Mouse (Mus musculus) urinary bladder, postnatal 4 days (tissue): ENCODE results near the gene Spast.
"Not testable (repeated sequence)": the region's sequence is repeated elsewhere in the genome, so short reads cannot be mapped to it uniquely, and the experiment has no call there.

ENCODE experiments used
- DNase-seq, 2 experiments: peaks; one replicate each; pipeline ENCODE4 v3.0.0; 2021 to 2022; ENCODE audit warnings: low spot score in 2 of 2

The Spast gene

DNA sequence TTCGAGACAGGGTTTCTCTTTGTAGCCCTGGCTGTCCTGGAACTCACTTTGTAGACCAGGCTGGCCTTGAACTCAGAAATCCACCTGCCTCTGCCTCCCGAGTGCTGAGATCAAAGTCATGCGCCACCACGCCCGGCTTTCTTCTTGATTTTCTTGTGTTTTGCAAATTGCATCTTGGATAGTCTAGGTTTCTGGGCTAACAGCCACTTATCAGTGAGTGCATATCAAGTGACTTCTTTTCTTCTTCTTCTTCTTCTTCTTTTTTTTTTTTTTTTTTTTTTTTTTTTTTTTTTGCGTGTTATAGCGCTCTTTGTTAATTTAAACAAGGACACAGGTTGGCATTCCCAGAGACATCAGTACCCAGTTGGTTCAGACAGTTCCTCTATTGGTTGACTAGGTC lies 11.6 kb upstream of the Spast start:
- not testable (repeated sequence) for DNase-seq

DNA sequence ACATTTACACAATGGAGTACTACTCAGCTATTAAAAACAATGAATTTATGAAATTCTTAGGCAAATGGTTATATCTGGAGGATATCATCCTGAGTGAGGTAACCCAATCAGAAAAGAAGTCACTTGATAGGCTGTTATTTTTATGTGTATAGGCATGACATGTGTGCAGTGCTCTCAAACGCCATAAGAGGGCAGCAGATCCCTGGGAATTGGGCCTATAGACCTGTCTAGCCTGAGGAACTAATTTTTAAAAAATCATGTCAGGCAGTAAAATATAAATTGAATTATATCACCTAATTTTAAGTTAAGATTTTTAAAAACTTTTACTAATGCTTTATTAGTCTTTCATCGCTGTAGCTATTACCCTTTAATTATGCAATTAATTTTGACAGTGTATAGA lies 10.6 kb upstream of the Spast start:
- peak in 1 of 2 experiments; percentile 67 for DNase-seq

DNA sequence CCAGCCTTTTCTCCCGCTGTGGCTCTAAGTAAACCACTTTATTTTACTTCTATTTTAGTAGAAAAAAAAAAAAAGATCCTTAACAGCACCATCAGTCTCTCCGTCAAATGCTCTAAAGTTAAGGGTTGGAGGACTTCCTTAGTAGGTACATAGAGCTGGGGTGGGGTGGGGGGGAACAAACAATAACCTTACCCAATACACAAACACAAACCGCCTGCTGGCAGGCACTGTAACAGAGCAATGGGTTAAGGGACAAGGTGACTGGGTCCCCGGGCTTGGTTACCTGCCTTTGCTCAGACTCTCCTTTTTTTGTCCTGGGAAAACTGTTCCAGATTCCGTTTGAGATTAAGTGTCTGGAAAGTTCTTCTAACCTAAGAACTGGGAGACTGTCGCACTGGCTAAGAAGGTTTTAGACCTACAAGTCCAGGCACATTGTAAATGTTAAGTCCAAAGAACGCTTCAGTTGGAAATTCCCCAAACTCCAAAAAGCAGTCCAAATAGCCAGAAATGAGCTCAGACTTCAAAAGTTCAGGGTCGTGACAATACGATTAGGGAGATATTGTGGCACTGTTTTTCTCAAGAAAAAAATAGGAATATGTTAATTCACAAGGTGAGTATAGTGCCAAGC lies 7.6 kb upstream of the Spast start:
- no peak for DNase-seq

DNA sequence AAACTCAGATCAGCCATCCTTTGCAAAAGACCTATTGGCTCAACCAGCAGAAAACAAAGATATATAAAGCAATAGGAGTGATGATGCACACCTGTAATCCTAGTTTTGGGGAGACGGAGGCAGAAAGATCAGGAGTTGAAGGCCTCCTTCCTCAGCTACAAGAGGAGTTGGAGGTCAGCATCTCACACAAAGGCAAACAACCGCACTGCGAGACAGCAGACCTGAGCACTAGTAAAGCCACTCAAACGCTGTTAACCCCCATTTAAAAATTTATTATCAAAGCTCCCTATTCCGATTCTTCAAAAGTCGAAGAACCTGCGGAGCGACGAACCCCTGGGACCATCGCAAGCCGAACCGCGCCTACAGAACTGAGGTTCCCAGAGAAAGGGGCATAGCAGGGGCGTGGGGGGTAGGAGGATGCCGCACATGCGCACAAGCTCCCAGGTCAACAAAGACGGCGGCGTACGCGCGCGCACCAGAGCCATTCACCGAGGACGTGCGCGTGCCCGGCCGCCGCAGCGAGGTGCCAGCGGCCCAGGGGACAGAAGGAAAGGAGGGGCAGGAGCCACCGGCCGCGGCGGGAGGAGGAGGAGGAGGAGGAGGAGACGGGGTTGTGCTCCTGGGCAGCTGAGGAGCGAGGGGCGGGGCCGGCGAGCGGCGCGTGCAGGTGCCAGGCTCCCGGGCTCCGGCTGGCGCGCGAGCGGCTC lies 409 bp upstream of the Spast start:
- DNase-seq, result peak; percentile 89 to 93

DNA sequence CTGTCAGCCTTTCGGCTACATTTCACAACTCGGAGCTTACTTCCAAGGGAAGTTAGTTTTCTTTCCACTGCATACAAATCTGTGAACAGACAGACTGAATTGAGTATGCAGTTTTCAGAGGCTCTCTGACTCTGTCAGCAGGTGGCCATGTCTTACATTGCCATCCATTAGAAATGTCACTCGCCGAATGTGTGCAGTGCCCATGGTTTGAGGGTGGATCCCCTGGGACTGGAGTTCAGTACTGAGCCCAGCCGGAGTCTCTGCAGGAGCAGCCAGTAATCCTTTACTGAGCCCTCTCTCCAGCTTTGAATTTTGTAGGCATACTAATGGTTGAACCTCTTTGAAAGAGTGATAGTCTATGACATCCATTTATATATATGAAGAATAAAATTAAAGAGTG lies 2.4 kb downstream of the Spast start:
- DNase-seq, result no peak

DNA sequence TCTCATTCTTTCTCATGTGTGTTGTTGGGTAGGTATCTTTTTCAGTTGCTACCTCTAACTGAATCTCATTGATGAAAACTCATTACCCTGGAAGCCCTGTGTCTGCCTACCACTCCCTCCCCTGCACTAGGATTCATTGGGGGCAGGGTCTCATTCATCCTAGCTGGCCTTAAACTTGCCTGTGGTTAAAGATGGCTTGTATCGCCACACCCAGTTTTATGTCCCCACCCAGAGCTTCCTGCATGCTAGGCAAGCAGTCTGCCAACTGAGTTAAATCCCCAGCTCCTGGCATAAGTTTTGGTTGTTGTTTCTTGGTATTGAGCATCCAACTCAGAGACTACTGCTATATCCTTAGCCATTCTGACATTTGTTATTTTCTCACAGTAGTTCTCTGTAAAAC lies 24.8 kb downstream of the Spast start:
- no peak for DNase-seq

DNA sequence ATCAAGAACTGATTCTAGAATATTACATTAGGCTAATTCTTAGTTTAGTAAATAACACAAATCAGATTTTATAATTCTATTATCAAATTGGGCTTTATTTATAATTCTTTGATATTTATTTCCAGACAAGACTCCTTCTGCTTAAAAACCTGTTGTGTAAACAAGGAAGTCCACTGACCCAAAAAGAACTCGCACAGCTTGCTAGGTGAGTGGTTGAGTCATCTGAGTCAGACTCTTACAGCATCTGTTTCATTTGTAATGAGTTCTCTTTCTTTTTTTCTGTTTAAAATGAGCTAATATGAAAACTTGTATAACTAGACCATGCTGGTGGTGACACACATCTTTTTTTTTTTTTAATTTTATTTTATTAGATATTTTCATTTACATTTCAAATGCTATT lies 38.1 kb downstream of the Spast start:
- no peak for DNase-seq

DNA sequence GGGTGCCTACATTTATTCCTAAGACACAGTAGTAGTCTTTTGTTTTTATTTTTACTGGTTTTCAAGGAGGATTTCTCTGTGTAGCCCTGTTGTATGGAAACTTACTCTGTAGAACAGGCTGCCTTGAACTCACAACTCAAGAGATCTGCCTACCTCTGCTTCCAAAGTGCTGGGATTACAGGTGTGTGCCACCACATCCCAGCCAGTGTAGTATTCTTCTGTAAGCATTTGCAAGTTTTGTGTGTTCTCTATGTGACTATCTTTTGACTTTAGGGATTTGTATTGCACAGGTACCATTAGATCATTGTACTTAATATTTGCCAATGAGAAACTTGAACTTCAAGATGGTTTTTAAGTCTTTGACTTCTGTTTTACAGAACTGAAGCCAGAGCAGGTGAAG lies 47.9 kb downstream of the Spast start:
- no peak for DNase-seq

DNA sequence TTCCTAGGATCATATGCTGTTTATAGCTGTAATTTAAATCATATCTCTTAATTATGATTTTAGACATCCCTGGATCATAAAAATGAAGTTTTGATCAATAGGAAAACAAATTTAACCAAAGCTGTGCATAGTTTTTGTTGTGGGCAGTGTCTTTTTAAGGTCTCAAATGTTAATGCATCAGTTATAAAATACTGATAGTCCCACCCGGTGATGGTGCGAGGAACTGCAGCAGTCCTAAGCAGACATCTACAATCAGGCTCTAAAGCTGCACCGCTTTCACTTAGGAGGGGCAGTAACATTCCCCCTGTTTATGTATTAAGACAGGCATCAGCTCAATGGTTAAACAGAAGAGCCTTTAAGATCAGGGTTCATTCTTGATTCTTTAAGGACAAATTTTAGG lies 51.1 kb downstream of the Spast start:
- no peak for DNase-seq

DNA sequence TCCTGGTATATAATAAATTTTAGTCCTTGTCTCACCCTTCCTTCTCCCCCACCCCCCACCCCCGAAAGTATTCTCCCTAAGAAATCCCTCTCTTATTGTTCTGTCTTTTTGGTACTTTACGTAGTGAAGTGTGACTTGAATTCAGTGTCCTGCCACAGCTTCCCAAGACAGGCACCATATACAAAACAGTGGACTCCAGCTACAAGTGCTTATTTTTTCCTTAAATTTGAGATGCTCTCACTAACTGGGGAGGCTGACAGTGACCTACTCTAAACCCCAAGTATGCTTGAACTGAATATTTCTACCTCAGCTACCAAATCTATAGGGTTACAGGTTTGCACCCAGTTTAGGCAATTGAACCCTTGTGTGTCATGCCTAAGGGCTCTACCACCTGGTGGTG lies 55.6 kb downstream of the Spast start:
- no peak for DNase-seq

DNA sequence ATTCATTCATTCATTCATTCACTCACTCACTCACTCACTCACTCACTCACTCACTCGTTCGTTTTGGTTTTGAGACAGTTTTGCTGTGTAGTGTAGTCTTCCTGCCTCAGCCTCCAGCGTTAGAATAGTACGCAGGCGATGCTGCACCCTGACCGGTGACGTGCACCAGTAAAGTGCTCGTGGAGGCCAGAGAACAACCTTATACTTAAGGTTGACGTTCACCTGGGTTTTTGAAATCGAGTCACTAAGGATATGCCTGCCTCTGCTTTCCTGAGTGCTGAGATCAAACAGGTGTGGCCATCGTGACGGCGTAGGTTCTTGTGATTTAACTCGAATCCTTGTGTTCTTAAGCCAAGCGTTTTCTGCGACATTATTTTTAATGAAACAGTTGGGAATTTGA lies 56.1 kb downstream of the Spast start:
- no peak for DNase-seq

DNA sequence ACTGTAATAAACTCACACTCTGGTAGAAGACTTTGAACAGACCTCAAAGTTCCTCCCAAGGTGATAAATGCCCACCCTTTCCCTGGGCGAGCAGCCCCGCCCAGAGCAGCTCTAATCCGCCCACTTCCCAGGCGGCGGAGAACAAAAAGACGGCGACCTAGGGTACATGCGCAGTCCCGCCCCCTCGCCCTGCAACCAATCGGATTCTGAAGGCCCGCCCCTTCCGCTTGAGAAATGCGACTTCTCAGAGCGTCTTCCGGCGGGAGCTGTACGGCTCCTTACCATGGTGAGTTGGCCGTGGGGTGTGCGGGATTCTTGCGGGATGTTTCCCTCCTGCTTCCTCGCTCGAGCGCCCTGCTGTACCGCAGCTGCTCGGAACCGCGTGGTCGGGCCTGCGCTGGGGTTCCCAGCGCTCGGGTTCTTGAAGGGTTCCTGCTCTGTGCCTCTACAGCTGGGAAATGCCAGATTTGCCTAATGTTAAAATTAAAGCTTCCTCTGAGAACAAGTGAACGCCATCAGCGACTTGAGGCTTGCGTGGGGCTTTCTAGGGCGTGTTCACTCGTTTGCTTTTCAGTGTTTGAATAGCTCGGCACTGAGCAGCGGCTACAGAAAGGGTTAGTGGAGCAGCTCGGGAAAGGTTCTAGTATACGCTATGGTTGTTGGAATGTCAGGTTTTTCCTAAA lies 56.7 kb downstream of the Spast start, which contains the start of gene Slc30a6:
Slc30a6 (plus strand) TSS at position 226 of the 683 bp plus-strand sequence.
- DNase-seq, result peak; percentile 92 to 95

DNA sequence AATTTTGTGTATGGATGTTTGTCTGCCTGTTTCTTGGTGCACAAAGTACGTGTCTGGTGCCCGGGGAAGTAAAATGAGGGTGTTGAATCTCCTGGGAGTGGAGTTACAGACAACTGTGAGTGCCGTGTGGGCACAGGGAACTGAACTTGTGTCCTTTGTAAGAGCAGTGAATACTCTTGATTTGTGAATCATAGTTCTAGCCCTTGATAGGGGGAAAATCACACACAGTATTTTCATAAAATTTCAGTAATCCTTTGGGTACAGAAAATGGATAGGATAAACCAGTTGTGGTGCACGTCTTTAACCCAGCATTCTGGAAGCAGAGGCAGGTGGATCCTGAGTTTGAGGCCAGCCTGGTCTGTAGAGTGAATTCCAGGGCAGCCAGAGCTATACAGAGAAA lies 58.0 kb downstream of the Spast start:
- DNase-seq, result no peak

DNA sequence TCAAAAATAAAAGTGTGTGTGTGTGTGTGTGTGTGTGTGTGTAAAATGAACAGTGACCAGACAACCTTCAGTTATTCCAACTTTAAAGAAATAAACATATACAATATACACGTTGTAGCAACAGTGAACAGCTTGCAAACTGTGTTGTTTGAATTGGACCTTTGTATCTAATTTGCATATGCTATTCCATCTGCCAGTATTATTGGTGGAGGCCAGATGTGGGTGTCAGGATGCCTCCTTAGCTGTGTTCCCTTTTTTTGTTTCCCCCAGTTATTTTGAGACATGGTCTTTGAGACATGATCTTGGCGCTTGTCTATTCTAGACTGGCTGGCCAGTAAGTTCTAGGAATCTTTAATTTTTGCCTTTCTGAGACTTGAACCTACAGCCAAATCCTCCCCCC lies 58.4 kb downstream of the Spast start:
- no peak for DNase-seq

DNA sequence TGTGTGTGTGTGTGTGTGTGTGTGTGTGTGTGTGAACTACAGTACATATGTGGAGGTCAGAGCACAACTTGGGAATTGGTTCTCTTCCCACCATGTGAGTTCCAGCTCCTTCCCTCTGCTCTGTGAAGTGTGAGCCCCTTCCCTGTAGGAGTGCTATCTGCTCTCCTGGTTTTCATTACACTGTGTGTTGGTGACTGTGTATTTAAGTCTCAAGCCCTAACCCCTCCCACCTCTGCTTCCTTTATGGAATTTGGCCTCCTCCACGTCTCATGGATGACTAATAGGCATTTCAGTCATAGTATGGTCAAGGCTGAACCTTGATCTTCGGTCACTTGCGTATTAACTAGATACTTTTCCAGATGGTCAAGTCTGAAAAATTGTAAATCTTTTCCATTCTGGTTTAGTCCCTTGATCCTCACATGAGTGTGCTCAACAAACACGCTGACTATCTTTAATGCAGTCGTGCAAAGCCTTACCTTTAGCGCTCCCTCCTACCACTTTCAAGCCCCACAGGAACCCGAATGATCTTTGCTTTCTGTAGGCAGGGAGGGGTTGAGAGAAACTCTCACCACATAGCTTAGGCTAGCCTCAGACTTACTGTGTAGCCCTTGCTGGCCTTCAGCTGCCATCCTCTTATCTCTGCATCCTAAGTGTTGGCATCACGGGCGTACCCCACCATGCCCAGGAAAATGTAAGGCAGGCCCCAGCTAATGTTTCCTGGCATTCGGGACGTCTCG lies 63.9 kb downstream of the Spast start:
- no peak for DNase-seq

DNA sequence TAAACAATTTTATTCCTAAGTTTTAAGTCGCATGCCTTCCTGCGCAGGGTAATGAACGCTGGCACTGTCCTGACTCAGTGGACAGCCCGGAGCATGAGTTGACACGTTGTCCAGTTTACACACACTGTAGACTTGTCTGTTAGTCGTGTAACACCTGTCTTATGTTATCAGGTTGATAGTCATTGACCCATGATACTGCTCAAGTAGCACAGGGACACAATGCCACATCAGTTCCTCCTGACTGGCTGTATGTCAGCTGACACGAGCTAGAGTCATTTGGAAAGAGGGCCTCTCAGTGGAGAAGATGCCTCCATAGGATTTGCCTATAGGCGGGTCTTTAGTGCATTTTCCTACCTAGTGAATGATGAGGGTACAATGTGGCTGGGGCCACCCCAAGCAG lies 67.7 kb downstream of the Spast start:
- DNase-seq, result no peak

DNA sequence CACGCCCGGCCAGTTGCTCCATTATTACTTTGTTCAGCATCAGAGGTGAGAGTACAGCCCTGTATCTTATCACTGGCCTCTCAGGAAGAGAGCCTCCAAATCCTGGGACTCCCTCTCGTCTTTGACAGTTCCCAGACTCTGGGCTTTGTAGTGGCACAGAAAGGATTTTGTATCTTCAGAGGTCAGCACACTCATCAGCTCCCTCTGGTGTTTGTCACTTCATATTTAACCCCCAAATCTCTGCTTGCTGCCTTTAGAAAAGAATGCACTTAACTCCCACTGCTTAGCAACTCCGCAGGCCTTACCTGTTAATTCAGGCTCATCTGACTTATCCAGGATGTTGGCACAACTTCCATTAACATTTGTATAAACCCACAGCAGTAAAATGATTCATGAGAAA lies 70.9 kb downstream of the Spast start:
- peak in 1 of 2 experiments; percentile 26 for DNase-seq

DNA sequence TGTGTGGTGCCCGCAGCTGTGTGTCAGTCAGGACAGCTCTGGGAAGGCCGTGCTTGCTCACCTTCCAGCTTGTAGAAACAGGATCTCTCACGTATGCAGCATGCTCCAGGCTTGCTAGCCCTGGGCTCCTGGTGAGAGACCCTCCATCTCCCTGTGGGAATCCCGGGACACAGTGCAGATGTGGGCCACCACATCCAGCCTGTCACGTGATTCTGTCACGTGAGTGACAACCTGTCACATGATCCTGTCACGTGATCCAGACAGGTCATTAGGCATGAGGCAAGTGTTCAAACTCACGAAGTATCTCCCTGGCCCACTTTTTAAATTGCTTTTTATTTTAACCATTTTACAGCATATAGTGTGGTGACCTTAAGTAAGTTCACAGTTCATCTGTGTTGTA lies 74.5 kb downstream of the Spast start:
- no peak for DNase-seq

DNA sequence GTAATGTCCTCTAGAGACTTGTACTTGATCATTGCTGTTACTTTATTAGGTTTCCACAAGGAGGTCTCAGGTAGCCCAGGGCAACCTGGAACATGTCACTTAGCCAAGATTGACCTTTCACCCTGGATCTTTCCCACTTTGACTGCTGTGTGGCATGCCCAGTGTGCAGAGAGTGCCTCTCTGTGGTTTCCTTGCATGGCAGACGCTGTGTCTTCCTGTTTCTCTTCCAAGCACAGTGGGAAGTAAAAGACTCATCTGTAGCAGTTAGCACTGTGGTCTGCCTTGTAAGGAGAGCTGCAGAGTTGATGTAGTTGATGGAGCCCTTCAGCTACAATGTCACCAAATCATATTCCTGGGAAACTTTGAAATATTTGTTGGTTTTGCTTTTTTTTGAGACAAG lies 75.9 kb downstream of the Spast start:
- no peak for DNase-seq

DNA sequence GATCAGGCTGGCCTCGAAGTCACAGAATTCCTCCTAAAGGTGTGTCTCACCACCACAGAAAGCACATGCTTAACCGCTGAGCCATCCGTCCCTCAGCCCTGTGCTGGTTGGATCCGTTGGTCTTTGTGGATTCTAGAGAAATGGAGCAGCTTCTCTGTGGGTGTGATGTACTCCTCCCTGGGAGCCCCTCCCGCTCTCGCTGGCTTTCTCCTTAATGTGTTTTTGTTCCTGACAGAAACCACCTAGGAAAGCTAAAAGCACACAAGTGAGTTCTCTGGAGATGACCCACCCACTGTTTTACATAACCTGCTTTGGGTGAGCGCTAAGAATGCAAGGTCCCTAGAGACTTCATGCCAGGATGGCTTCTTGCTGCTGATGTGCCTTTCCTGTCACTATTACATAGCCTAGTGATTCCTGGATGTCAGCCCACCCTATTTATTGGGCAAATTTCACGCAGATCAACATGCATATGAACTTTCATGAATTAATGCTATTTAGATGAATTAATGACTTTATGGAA lies 78.1 kb downstream of the Spast start:
- DNase-seq, result no peak

DNA sequence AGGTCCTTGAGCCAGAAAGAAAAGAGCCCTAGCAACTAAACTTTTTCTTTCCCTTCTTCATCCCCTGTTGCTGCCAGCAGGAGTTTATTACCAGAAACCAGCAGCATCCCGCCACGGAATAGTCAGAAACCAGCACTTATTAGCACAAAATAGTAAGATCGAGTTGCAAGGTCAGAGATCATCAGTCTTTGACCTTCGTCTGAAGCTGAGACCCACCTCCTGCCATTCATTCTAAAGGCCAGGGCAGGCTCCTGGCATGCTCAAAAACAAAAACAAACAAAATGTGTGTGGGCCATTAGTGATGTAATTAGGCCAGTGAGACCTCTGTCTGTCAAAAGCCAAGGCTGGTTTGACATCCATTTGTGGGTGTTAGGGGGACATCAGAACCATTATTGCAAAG lies 79.4 kb downstream of the Spast start:
- no peak for DNase-seq

DNA sequence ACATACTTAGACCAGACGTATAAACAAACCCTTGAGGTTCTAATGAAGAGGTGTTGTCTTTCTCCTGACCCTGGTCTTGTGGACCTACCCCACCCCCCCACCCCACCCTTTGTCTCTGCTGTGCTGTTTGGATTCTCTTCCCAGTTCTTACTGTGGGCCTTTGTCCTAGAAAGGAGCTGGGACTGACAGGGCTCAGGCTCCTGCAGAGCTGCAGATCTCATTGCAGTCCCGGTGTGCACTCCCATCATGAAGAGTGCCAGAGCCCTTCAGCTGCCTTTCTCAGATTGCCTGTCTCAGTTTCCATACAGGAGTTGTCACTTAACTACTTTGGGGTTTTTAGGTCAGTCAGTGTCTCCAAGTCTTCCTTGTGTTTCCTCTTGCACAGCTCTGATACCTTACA lies 81.9 kb downstream of the Spast start:
- no peak for DNase-seq
